Mouse (Mus musculus): ENCODE data around the gene Tcte2.
"Not testable (repeated sequence)": the region's sequence is repeated elsewhere in the genome, so short reads cannot be mapped to it uniquely, and the experiment has no call there.

DNA sequence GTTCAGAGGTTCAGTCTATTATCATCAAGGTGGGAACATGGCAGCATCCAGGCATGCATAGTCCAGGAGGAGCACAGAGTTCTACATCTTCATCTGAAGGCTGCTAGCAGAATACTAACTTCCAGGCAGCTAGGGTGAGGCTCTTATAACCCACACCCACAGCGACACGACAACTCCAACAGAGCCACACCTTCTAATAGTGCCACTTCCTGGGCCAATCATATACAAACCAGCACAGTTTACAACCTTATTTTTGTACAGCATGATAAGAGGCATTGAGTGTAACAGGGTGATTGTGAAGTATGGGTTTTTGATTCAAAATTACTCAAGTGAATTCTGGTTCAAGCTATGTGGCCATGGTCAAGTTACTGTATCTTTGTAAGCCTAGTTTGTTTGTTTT lies 28.4 kb upstream of the Tcte2 start:
- TF ChIP-seq POLR2A (IDR thresholded peaks at IDR 0.05; ENCODE audit: low read depth, low read length); MAFK (IDR thresholded peaks at IDR 0.05; ENCODE audit: insufficient replicate concordance, low read length); NRF1 (IDR thresholded peaks at IDR 0.05; ENCODE audit: low read depth, low read length); CTCF (conservative IDR thresholded peaks at IDR 0.05 in 1 of 2, IDR thresholded peaks at IDR 0.05 in 1 of 2; ENCODE audit: low read depth in 2 of 2, low read length in 2 of 2): not testable (repeated sequence)

Data from CH12.LX (cell line).